Mouse (Mus musculus): ENCODE measurements around the gene Plscr2. TPM values are rescaled to one million over a fixed set of nuclear protein-coding genes. Genes with fewer than 3 reads are reported as not detected.
A peak's percentile ranks its signal among the peaks of the same experiment; 100 is the strongest.

The Plscr2 gene
- polyA plus RNA-seq, 1 experiment from 2014 or later = 1.4 TPM

- H3K9ac ChIP-seq (ENCODE audit: low read depth, low read length) = peak overlapping the region; percentile 80
- peak overlapping the region; percentile 64 for H3K4me3 ChIP-seq (ENCODE audit: low read depth, low read length)
- no peaks in the 10 kb centered on the region for H3K9me3 ChIP-seq (ENCODE audit: control insufficient read depth, low read length)
- H3K4me2 ChIP-seq (replicated peaks; ENCODE audit: low read depth, low read length) = peak overlapping the region; percentile 63
- under 1% methylated on average over 40 of the region's 40 CpGs for WGBS
- ATAC-seq (ENCODE audit: low FRiP score) (peak; percentile 92), DNase-seq (ENCODE audit: low spot score) (peak; percentile 78)
- H3K36me3 ChIP-seq (ENCODE audit: control insufficient read depth, insufficient read depth, low read length) = no peaks in the 10 kb centered on the region
- peak overlapping the region; percentile 59 for H3K27ac ChIP-seq (ENCODE audit: low read depth, low read length)
- H3K27me3 ChIP-seq (ENCODE audit: control insufficient read depth, insufficient read depth, low read length) = no peaks in the 10 kb centered on the region
- H3K4me1 ChIP-seq (replicated peaks; ENCODE audit: control insufficient read depth, insufficient read depth, low read length) = no peaks in the 10 kb centered on the region
Observed at GRCm38 (mm10) chr9:92249987-92250772, 25.2 kb upstream of the Plscr2 start.

DNA sequence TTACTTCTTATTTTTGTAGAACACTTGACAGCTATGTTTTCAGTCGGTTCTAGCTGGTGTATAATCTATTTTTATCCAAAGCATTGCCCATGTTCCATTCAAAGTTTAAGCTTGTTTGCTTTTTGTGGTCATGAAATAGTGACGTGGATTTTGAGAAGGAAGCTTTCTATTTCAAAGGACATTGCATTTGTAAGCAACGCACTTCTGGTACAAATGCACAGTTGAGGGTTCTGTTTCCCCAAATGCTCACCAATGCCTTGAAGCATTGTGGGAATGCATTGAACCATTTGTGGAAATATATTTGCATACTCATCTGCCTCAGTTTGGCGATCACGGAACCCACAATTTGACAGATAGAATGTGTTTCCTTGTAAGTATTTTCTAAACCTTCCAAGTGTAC is 22.7 kb upstream of the Plscr2 start:
- H3K9ac ChIP-seq (ENCODE audit: low read depth, low read length) = no peak overlapping the region
- no peak overlapping the region for H3K27ac ChIP-seq (ENCODE audit: low read depth, low read length)
- no peaks in the 10 kb centered on the region for H3K4me1 ChIP-seq (replicated peaks; ENCODE audit: control insufficient read depth, insufficient read depth, low read length)
- no peaks in the 10 kb centered on the region for H3K36me3 ChIP-seq (ENCODE audit: control insufficient read depth, insufficient read depth, low read length)
- no peak for DNase-seq (ENCODE audit: low spot score)
- no peak for ATAC-seq (ENCODE audit: low FRiP score)
- WGBS = 88% methylated on average over 5 of the region's 5 CpGs
- H3K27me3 ChIP-seq (ENCODE audit: control insufficient read depth, insufficient read depth, low read length) = no peaks in the 10 kb centered on the region
- H3K4me3 ChIP-seq (ENCODE audit: low read depth, low read length) = no peak overlapping the region
- H3K9me3 ChIP-seq (ENCODE audit: control insufficient read depth, low read length) = no peaks in the 10 kb centered on the region
- H3K4me2 ChIP-seq (replicated peaks; ENCODE audit: low read depth, low read length) = no peak overlapping the region

- ATAC-seq (ENCODE audit: low FRiP score) = no peak
- H3K36me3 ChIP-seq (ENCODE audit: control insufficient read depth, insufficient read depth, low read length) = no peaks in the 10 kb centered on the region
- H3K27ac ChIP-seq (ENCODE audit: low read depth, low read length) = no peak overlapping the region
- no peaks in the 10 kb centered on the region for H3K27me3 ChIP-seq (ENCODE audit: control insufficient read depth, insufficient read depth, low read length)
- 92% methylated on average over 10 of the region's 10 CpGs for WGBS
- H3K4me1 ChIP-seq (replicated peaks; ENCODE audit: control insufficient read depth, insufficient read depth, low read length) = no peaks in the 10 kb centered on the region
- no peak overlapping the region for H3K4me3 ChIP-seq (ENCODE audit: low read depth, low read length)
- no peak overlapping the region for H3K9ac ChIP-seq (ENCODE audit: low read depth, low read length)
- no peaks in the 10 kb centered on the region for H3K9me3 ChIP-seq (ENCODE audit: control insufficient read depth, low read length)
- H3K4me2 ChIP-seq (replicated peaks; ENCODE audit: low read depth, low read length) = no peak overlapping the region
- DNase-seq (ENCODE audit: low spot score) = no peak
Observed at GRCm38 (mm10) chr9:92253585-92254321, 21.6 kb upstream of the Plscr2 start.

GRCm38 (mm10) chr9:92260481-92261159 is 14.8 kb upstream of the Plscr2 start:
- ATAC-seq (ENCODE audit: low FRiP score) (no peak), DNase-seq (ENCODE audit: low spot score) (no peak)
- WGBS = 84% methylated on average over 7 of the region's 7 CpGs
- Histone ChIP-seq H3K9ac (ENCODE audit: low read depth, low read length) (no peak overlapping the region), H3K4me3 (ENCODE audit: low read depth, low read length) (no peak overlapping the region), H3K4me2 (replicated peaks; ENCODE audit: low read depth, low read length) (no peak overlapping the region), H3K27me3 (ENCODE audit: control insufficient read depth, insufficient read depth, low read length) (no peaks in the 10 kb centered on the region), H3K4me1 (replicated peaks; ENCODE audit: control insufficient read depth, insufficient read depth, low read length) (no peaks in the 10 kb centered on the region), H3K36me3 (ENCODE audit: control insufficient read depth, insufficient read depth, low read length) (no peaks in the 10 kb centered on the region), H3K9me3 (ENCODE audit: control insufficient read depth, low read length) (no peaks in the 10 kb centered on the region), H3K27ac (ENCODE audit: low read depth, low read length) (no peak overlapping the region)

GRCm38 (mm10) chr9:92265719-92266118 is 9.7 kb upstream of the Plscr2 start:
- H3K4me2 ChIP-seq (replicated peaks; ENCODE audit: low read depth, low read length) = no peak overlapping the region
- no peaks in the 10 kb centered on the region for H3K36me3 ChIP-seq (ENCODE audit: control insufficient read depth, insufficient read depth, low read length)
- 84% methylated on average over 4 of the region's 4 CpGs for WGBS
- no peak overlapping the region for H3K9ac ChIP-seq (ENCODE audit: low read depth, low read length)
- H3K4me1 ChIP-seq (replicated peaks; ENCODE audit: control insufficient read depth, insufficient read depth, low read length) = no peaks in the 10 kb centered on the region
- no peak for ATAC-seq (ENCODE audit: low FRiP score)
- no peaks in the 10 kb centered on the region for H3K9me3 ChIP-seq (ENCODE audit: control insufficient read depth, low read length)
- no peak overlapping the region for H3K27ac ChIP-seq (ENCODE audit: low read depth, low read length)
- no peak overlapping the region for H3K4me3 ChIP-seq (ENCODE audit: low read depth, low read length)
- DNase-seq (ENCODE audit: low spot score) = no peak
- no peaks in the 10 kb centered on the region for H3K27me3 ChIP-seq (ENCODE audit: control insufficient read depth, insufficient read depth, low read length)

DNA sequence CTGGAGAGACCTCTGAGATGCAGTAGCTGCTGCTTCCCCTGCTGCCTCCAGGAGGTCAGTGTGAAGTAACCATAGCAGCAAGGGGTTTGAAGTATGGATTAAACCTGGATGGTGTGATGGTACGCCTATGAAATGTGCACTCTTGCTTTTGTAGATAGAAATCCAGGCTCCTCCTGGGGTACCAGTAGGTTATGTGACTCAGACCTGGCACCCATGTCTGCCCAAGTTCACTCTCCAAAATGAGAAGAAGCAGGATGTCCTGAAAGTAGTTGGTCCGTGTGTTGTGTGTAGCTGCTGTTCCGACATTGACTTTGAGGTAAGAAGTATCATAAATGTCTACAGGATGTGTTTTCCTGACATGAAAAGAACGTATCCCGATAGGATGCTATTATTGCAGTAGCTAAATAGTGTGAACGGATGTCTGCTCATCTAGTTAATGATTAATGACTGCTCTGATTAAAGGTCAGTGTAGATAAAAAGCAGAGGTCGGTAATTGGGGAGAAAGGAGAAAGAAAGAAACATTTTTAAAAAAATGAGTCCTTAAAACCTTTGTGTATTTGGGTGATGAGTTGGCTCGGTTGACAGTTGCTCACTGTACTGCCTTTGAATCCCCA is 8.7 kb upstream of the Plscr2 start:
- DNase-seq (ENCODE audit: low spot score) (no peak), ATAC-seq (ENCODE audit: low FRiP score) (no peak)
- Histone ChIP-seq H3K27me3 (ENCODE audit: control insufficient read depth, insufficient read depth, low read length) (no peaks in the 10 kb centered on the region), H3K9ac (ENCODE audit: low read depth, low read length) (no peak overlapping the region), H3K36me3 (ENCODE audit: control insufficient read depth, insufficient read depth, low read length) (no peaks in the 10 kb centered on the region), H3K9me3 (ENCODE audit: control insufficient read depth, low read length) (no peaks in the 10 kb centered on the region), H3K4me1 (replicated peaks; ENCODE audit: control insufficient read depth, insufficient read depth, low read length) (no peaks in the 10 kb centered on the region), H3K4me2 (replicated peaks; ENCODE audit: low read depth, low read length) (no peak overlapping the region), H3K27ac (ENCODE audit: low read depth, low read length) (no peak overlapping the region), H3K4me3 (ENCODE audit: low read depth, low read length) (no peak overlapping the region)
- 73% methylated on average over 8 of the region's 8 CpGs for WGBS

DNA sequence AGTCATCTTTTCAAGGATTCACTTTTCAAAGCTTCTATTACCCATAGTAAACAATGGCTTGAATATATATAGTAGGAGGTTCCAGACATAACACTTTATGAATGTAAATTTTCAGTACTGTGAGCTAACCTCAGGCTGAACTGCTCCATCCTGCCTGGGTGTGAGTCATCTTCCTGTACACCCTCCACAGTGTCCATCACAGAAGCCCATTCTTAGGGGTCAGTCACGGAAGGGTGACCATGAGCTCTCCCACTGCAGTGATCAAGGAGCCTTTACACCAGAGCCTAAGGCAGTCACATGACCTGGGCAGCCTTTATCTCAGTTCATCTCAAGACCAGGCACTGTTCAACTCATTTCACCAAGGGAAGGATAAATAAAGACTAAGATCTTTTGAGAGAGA is 7.7 kb upstream of the Plscr2 start:
- WGBS = 90% methylated on average over 1 of the region's 1 CpGs

GRCm38 (mm10) chr9:92269829-92270404 is 5.5 kb upstream of the Plscr2 start:
- Histone ChIP-seq H3K36me3 (ENCODE audit: control insufficient read depth, insufficient read depth, low read length) (no peaks in the 10 kb centered on the region), H3K27me3 (ENCODE audit: control insufficient read depth, insufficient read depth, low read length) (no peaks in the 10 kb centered on the region), H3K9ac (ENCODE audit: low read depth, low read length) (no peak overlapping the region), H3K4me2 (replicated peaks; ENCODE audit: low read depth, low read length) (no peak overlapping the region), H3K4me3 (ENCODE audit: low read depth, low read length) (no peak overlapping the region), H3K27ac (ENCODE audit: low read depth, low read length) (no peak overlapping the region), H3K4me1 (replicated peaks; ENCODE audit: control insufficient read depth, insufficient read depth, low read length) (no peaks in the 10 kb centered on the region), H3K9me3 (ENCODE audit: control insufficient read depth, low read length) (no peaks in the 10 kb centered on the region)
- no peak for ATAC-seq (ENCODE audit: low FRiP score)
- WGBS = over 99% methylated on average over 5 of the region's 5 CpGs
- no peak for DNase-seq (ENCODE audit: low spot score)

More for the DNA sequence above, 7.7 kb upstream of the Plscr2 start:
- DNase-seq (ENCODE audit: low spot score) (no peak), ATAC-seq (ENCODE audit: low FRiP score) (no peak; the same call in 1 of the 2 replicates)
- Histone ChIP-seq H3K9ac (ENCODE audit: low read depth, low read length) (no peak overlapping the region), H3K4me1 (replicated peaks; ENCODE audit: control insufficient read depth, insufficient read depth, low read length) (no peaks in the 10 kb centered on the region), H3K36me3 (ENCODE audit: control insufficient read depth, insufficient read depth, low read length) (no peaks in the 10 kb centered on the region), H3K27me3 (ENCODE audit: control insufficient read depth, insufficient read depth, low read length) (no peaks in the 10 kb centered on the region), H3K9me3 (ENCODE audit: control insufficient read depth, low read length) (no peaks in the 10 kb centered on the region), H3K4me2 (replicated peaks; ENCODE audit: low read depth, low read length) (no peak overlapping the region), H3K4me3 (ENCODE audit: low read depth, low read length) (no peak overlapping the region), H3K27ac (ENCODE audit: low read depth, low read length) (no peak overlapping the region)

Measured in hindbrain, embryonic 11.5 days (tissue).